Mouse (Mus musculus) subcutaneous adipose tissue, adult 2 months (tissue): Measurements from ENCODE around the gene Nus1. TPM values are rescaled to one million over a fixed set of nuclear protein-coding genes. Genes with fewer than 3 reads are reported as not detected.

ENCODE experiments used
- polyA plus RNA-seq: library from polyadenylated mRNA; depleted of rRNA; stranded (reverse); fragments of >200 nt; gene quantifications from 2 replicates; pipeline ENCODE4 v1.2.3, GENCODE M21; 2012; ENCODE audit warnings: low replicate concordance; rRNA removed

The Nus1 gene
- 12.2 and 16.3 TPM in 2 replicates for polyA plus RNA-seq

DNA sequence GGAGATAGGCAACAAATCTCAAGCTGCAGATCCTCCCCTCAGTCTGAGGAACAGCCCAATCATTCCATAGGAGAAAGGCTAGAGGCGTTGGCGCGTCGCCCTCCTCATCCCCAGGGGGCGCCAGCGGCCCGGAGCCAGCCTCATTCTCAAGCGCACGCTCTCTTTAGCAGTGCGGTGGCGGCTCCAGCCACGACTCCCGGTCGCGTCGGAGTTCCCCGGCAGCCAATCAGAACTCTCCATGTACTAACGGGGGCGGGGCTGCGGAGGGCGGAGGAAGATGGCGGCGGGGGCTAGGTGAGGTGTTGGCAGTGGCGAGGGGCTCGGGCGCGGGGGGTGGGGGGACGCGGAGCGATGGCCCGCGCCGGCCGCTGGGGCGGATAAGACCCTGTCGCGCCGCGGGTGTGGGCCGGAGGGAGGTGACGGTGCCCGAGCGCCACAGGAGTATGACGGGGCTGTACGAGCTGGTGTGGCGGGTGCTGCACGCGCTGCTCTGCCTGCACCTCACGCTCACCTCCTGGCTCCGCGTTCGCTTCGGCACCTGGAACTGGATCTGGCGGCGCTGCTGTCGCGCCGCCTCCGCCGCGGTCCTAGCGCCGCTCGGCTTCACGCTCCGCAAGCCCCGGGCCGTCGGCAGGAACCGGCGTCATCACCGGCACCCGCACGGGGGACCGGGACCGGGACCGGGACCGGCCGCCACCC, at the start of gene Nus1:
Gene Nus1, plus strand, starts transcription at position 249 of the 699 bp plus-strand sequence.

DNA sequence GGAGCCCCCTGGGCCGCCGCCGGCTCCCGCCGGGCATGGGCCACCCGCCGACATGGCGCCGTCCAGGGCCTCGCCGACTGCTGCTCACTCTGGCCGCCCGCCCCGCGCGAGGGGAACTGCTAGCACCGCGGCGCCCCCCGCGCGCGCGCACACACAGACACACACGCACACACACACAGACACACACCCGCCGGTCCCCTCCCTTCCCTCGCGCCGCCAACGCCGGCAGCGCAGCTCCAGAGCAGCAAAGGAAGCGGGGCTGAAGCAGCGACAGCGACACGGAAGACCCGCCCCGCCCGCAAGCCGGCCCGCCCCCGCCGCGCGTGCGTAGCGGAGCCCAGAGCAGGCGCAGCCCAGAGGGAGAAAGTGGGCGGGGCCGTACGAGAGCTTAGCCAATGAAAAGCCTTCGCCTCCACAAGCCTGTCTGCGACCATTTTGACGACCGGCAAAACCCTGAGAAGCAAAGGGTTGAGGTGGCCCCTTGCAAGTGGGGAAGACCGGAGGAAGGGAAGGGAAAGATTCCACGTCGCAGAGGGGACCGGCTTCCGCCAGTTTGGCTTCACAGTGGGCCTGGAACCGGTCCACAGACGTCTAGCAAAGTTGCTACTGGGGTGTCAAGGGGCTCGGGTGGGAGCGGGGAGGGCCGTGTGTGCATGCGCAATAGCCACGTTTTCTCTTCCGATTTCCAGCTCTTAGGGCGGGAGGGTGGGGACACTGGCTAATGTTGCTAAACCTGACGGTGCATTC, 35.3 kb upstream of the Nus1 start, which contains the start of gene Gopc:
Gene Gopc, minus strand, starts transcription at position 280 of the 747 bp plus-strand sequence.

DNA sequence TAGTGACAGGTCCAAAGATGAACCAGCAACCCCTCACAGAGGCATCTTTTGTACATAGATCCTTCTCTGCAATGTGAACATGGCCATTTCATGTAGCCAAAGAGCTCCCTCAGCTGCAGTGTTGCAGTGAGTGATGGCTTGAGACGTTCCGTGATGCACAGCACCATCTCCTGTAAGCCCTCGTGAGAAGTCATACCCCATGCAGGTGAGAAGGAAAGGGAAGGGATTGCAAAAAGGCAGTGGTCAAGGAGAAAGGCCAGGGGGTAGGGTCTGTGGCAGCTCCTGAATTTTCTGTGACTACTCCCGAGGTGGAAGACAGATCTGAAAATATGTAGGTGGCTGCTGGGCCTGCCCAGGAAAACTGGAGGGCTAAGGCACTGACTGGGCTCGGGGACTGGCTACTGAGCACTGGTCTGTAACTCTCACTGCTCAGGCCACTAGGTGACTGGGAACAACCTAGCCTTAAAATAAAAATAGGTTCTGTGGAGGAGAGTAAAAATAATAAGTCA, 28.4 kb upstream of the Nus1 start, which contains the start of gene Nepn:
Gene Nepn, plus strand, starts transcription at position 51 of the 509 bp plus-strand sequence.

Other genes starting within 250 kb of the Nus1 start
- gene Ros1, start 222.3 kb upstream of the Nus1 start, polyA plus RNA-seq: 0.06 TPM in 1 of 2 replicates, not detected in the other
- 3.3 and 4.4 TPM in 2 replicates for gene Dcbld1, start 183.9 kb upstream of the Nus1 start, polyA plus RNA-seq
- gene Gm26741, start 58.8 kb upstream of the Nus1 start, polyA plus RNA-seq: not detected in 2 replicates
- 5.0 and 7.6 TPM in 2 replicates for gene Gopc, start 35.4 kb upstream of the Nus1 start, polyA plus RNA-seq
- 0.26 and 3.5 TPM in 2 replicates for gene Nepn, start 28.6 kb upstream of the Nus1 start, polyA plus RNA-seq